Mouse (Mus musculus) neural tube, embryonic 12.5 days (tissue): ENCODE results near the gene Higd1b. TPM values are rescaled to one million over a fixed set of nuclear protein-coding genes. Genes with fewer than 3 reads are reported as not detected.
A peak's percentile ranks its signal among the peaks of the same experiment; 100 is the strongest.

Experiments
- ATAC-seq: fragments of 200-750 bp; cut with Nextera tagmentation; 2 replicates; pipeline ENCODE4 v1.8.0; 2017; ENCODE audit warnings: low read depth, mild to moderate bottlenecking, moderate TSS enrichment, moderate library complexity; ENCODE audit not compliant: low FRiP score
- H3K27ac ChIP-seq: fragments of 300-500 bp; sonication (generic); 2 replicates; pipeline ENCODE4 v1.5.1; 2016
- H3K27me3 ChIP-seq: fragments of 300-500 bp; sonication (generic); replicated peaks from 2 replicates; pipeline ENCODE4 v1.6.1; 2016; ENCODE audit warnings: mild to moderate bottlenecking
- H3K36me3 ChIP-seq: fragments of 300-500 bp; sonication (generic); 2 replicates; pipeline ENCODE4 v1.6.1; 2016; ENCODE audit warnings: mild to moderate bottlenecking
- H3K4me1 ChIP-seq: fragments of 300-500 bp; sonication (generic); 2 replicates; pipeline ENCODE4 v1.6.1; 2016
- H3K4me2 ChIP-seq: fragments of 300-500 bp; sonication (generic); replicated peaks from 2 replicates; pipeline ENCODE4 v1.6.1; 2016; ENCODE audit warnings: mild to moderate bottlenecking
- H3K4me3 ChIP-seq: fragments of 300-500 bp; sonication (generic); 2 replicates; pipeline ENCODE4 v1.5.1; 2016
- H3K9ac ChIP-seq: fragments of 300-500 bp; sonication (generic); 2 replicates; pipeline ENCODE4 v1.6.1; 2016; ENCODE audit warnings: mild to moderate bottlenecking
- H3K9me3 ChIP-seq: fragments of 300-500 bp; sonication (generic); 2 replicates; pipeline ENCODE4 v1.6.1; 2016; ENCODE audit warnings: mild to moderate bottlenecking
- WGBS: fragments of 180-500 bp; shearing (Covaris S2); methylation state at CpG from one replicate; pipeline ENCODE4 v1.1.7; 2016; 5-methylcytosine and 5-hydroxymethylcytosine counted together
- polyA plus RNA-seq: library from polyadenylated mRNA; unstranded; fragments of >200 nt; fragmentation: Nextera tagmentation; extraction: Ambion mirVana; gene quantifications from 2 replicates; pipeline ENCODE4 v1.2.1, GENCODE M21; 2016

Gene Higd1b
- polyA plus RNA-seq, 1 experiment from 2014 or later, result not detected

- Histone ChIP-seq H3K4me1 (peaks cover 20% of the 10 kb centered on the region), H3K9me3 (no peaks in the 10 kb centered on the region), H3K27me3 (peaks cover 4% of the 10 kb centered on the region; the same call in 1 of the 2 replicates), H3K4me3 (peak overlapping the region; percentile 95), H3K4me2 (peak overlapping the region; percentile 90), H3K27ac (no peak overlapping the region), H3K9ac (0 out of 2 replicates have a peak overlapping the region, but pooled peaks have one; percentile 98), H3K36me3 (no peaks in the 10 kb centered on the region)
- whole genome bisulfite sequencing, result 5% methylated on average over 14 of the region's 14 CpGs
- ATAC-seq, result 0 out of 2 replicates have a peak, but pooled peaks have one; percentile 36
These were observed 15.8 kb upstream of the Higd1b start for GRCm38 (mm10) chr11:102819783-102820385.

DNA sequence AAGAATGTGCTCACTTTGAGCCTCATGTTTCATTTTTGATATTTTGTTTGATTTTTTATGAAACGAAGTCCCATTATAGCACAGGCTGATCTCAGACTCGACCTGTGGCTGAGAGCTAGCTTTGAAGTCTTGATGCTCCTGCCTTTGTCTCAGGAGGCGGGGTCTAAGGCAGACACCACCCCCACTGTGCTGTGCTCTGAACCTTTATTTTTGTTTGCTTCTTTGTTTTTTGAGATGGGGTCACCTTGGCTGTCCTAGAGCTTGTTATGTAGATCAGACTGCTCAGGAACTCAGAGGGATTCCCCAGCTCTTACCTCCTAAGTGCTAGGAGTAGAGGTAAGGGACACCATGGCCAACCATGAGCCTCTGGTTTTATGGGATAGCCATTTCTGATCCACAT lies 15.2 kb upstream of the Higd1b start:
- Histone ChIP-seq H3K4me1 (peaks cover 20% of the 10 kb centered on the region), H3K27ac (no peak overlapping the region), H3K4me3 (no peak overlapping the region), H3K4me2 (no peak overlapping the region), H3K36me3 (no peaks in the 10 kb centered on the region), H3K9ac (no peak overlapping the region), H3K27me3 (peaks cover 4% of the 10 kb centered on the region; the same call in 1 of the 2 replicates), H3K9me3 (no peaks in the 10 kb centered on the region)
- 8% methylated on average over 3 of the region's 3 CpGs for WGBS
- ATAC-seq, result no peak

- WGBS, result 61% methylated on average over 6 of the region's 6 CpGs
These were observed 14.4 kb upstream of the Higd1b start for GRCm38 (mm10) chr11:102821231-102821630.

GRCm38 (mm10) chr11:102826476-102826875 lies 9.2 kb upstream of the Higd1b start:
- H3K4me1 ChIP-seq, result no peaks in the 10 kb centered on the region
- no peak overlapping the region for H3K4me3 ChIP-seq
- no peak overlapping the region for H3K4me2 ChIP-seq
- 71% methylated on average over 2 of the region's 2 CpGs for WGBS
- no peak for ATAC-seq
- no peaks in the 10 kb centered on the region for H3K36me3 ChIP-seq
- H3K27ac ChIP-seq, result no peak overlapping the region
- H3K27me3 ChIP-seq, result no peaks in the 10 kb centered on the region; the same call in 1 of the 2 replicates
- H3K9me3 ChIP-seq, result no peaks in the 10 kb centered on the region
- H3K9ac ChIP-seq, result no peak overlapping the region

More at GRCm38 (mm10) chr11:102821231-102821630, 14.4 kb upstream of the Higd1b start:
- peaks cover 14% of the 10 kb centered on the region for H3K4me1 ChIP-seq
- H3K27ac ChIP-seq, result no peak overlapping the region
- no peak overlapping the region for H3K9ac ChIP-seq
- H3K4me2 ChIP-seq, result no peak overlapping the region
- no peaks in the 10 kb centered on the region for H3K36me3 ChIP-seq
- peaks cover 4% of the 10 kb centered on the region; the same call in 1 of the 2 replicates for H3K27me3 ChIP-seq
- no peak for ATAC-seq
- H3K9me3 ChIP-seq, result no peaks in the 10 kb centered on the region
- no peak overlapping the region for H3K4me3 ChIP-seq

DNA sequence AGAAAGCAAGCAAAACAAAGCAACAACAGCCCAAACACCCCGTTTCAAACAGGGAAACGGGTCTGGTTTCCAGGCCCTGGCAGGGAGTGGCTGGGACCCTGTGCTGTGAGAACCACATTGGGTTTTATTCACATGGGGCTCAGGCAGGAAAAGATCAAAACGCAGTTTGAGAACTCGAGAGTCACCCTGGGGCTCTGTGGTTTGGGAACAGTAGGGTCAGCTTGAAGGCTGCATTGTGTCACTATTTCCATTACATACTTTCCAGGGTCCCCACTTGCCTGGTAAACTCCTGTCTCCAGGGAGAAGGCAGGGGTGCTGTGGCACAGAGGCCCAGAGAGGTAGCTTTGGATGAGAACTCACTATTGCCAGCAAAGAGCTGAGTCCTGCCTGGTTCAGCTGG lies 8.6 kb upstream of the Higd1b start:
- H3K27ac ChIP-seq, result no peak overlapping the region
- H3K27me3 ChIP-seq, result no peaks in the 10 kb centered on the region; the same call in 1 of the 2 replicates
- H3K4me1 ChIP-seq, result no peaks in the 10 kb centered on the region
- WGBS, result 47% methylated on average over 4 of the region's 4 CpGs
- H3K4me2 ChIP-seq, result no peak overlapping the region
- ATAC-seq, result no peak
- H3K4me3 ChIP-seq, result no peak overlapping the region
- H3K9ac ChIP-seq, result no peak overlapping the region
- no peaks in the 10 kb centered on the region for H3K9me3 ChIP-seq
- H3K36me3 ChIP-seq, result no peaks in the 10 kb centered on the region

DNA sequence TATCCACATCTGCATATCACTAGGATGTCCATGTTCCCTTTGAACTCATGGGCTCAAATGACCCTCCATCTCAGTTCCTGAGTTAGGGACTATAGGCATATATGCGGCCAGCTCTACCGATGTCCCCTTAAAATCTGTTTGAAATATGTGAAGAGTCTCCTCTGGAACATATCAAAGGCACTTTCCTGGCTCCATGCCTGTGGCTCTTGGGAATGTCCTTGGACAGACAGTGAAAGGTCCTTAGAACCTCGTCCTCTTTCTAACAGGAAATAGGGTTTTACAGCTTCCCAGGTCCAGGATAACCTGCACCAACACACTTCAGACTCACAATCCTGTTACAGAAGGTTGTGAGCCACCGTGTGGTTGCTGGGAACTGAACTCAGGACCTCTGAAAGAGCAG lies 5.4 kb upstream of the Higd1b start:
- 84% methylated on average over 4 of the region's 4 CpGs for WGBS
- Histone ChIP-seq H3K4me1 (no peaks in the 10 kb centered on the region), H3K27ac (no peak overlapping the region), H3K27me3 (no peaks in the 10 kb centered on the region), H3K4me3 (no peak overlapping the region), H3K9ac (no peak overlapping the region), H3K9me3 (no peaks in the 10 kb centered on the region), H3K4me2 (no peak overlapping the region), H3K36me3 (no peaks in the 10 kb centered on the region)
- ATAC-seq, result no peak

DNA sequence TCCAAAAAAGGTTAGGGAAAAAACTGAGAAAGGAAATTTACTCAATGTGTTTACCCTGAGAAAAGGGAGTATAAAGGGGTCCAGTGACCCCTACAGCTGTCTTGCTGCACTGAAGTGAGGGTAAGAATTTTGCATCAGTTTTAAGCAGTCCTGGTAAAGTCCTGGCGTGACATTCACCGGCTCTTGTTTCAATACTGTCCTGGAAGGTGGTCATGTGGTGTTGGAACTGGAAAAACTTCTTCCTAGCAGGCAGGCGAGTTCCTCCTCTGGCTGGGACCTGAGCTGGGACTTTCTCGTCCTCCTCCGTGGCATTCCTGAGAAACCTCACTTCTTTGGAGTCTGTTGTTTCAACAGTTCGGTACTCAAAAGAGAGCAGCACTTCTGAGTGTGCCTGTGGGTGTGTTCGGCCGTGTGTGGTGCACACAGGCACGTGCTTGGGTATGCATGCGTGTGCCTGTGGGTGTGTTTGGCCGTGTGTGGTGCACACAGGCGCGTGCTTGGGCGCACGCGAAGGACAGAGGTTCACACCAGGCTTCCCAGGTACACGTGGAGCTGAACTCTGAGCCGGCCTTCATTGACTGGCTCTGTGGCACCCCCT lies 2.9 kb upstream of the Higd1b start:
- peaks cover 18% of the 10 kb centered on the region for H3K36me3 ChIP-seq
- no peaks in the 10 kb centered on the region for H3K4me1 ChIP-seq
- 75% methylated on average over 18 of the region's 18 CpGs for WGBS
- H3K27ac ChIP-seq, result no peak overlapping the region
- H3K27me3 ChIP-seq, result no peaks in the 10 kb centered on the region
- no peak for ATAC-seq
- H3K4me2 ChIP-seq, result no peak overlapping the region
- H3K9me3 ChIP-seq, result no peaks in the 10 kb centered on the region
- no peak overlapping the region for H3K4me3 ChIP-seq
- H3K9ac ChIP-seq, result no peak overlapping the region

DNA sequence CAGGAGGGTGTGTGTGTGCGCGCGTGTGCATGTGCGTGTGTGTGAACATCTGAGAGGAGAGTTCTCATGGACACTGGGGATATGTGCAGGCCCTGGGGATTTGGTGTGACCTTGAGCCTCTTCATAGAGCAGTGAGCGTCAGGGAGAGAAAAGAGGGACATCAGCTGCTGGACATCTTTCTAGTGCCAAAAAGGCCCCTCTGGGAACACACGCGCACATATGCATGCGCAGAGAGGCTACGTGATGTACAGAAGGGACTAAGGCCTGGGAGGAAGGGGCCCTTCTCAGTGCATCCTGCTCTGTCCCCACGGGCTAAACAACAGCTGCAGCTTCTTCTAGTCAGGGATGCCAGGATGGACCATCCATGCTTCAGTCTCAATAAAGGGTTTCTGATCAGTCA lies 1.4 kb upstream of the Higd1b start:
- Histone ChIP-seq H3K27me3 (no peaks in the 10 kb centered on the region), H3K4me2 (no peak overlapping the region), H3K36me3 (peaks cover 33% of the 10 kb centered on the region), H3K27ac (no peak overlapping the region), H3K4me3 (no peak overlapping the region), H3K9me3 (no peaks in the 10 kb centered on the region), H3K9ac (no peak overlapping the region), H3K4me1 (no peaks in the 10 kb centered on the region)
- WGBS, result 87% methylated on average over 10 of the region's 10 CpGs
- ATAC-seq, result no peak

GRCm38 (mm10) chr11:102836146-102836545 lies 497 bp downstream of the Higd1b start:
- Histone ChIP-seq H3K36me3 (peaks cover 50% of the 10 kb centered on the region), H3K9me3 (no peaks in the 10 kb centered on the region)
- 91% methylated on average over 9 of the region's 9 CpGs for WGBS

GRCm38 (mm10) chr11:102837385-102837784 lies 1.7 kb downstream of the Higd1b start:
- no peaks in the 10 kb centered on the region for H3K4me1 ChIP-seq
- H3K36me3 ChIP-seq, result peaks cover 62% of the 10 kb centered on the region
- ATAC-seq, result no peak

More at GRCm38 (mm10) chr11:102836146-102836545, 497 bp downstream of the Higd1b start:
- H3K4me2 ChIP-seq, result no peak overlapping the region
- H3K27me3 ChIP-seq, result no peaks in the 10 kb centered on the region
- H3K4me1 ChIP-seq, result no peaks in the 10 kb centered on the region
- ATAC-seq, result no peak
- no peak overlapping the region for H3K9ac ChIP-seq
- no peak overlapping the region for H3K4me3 ChIP-seq
- no peak overlapping the region for H3K27ac ChIP-seq

DNA sequence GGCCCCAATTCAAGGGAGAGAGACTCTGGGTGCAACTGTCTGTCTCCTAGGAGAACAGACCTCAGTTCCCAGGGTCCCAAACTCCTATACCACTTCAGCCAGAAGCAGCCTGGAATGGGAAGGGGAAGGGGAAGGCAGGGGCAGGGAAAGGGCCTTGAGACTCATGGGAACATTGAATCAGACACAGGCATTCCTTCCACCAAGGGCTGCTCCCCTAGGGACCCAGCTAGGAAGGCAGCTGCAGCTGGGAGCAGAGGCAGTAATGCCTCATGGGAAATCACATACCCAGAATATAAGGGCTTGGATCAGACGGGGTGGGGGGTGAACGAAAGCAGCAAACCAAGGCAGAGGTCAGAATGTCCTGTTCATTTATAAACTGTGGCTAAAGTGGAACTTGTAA lies 2.5 kb downstream of the Higd1b start:
- Histone ChIP-seq H3K4me2 (no peak overlapping the region), H3K36me3 (peaks cover 70% of the 10 kb centered on the region), H3K27ac (no peak overlapping the region), H3K4me1 (no peaks in the 10 kb centered on the region), H3K4me3 (no peak overlapping the region), H3K27me3 (no peaks in the 10 kb centered on the region), H3K9ac (no peak overlapping the region), H3K9me3 (no peaks in the 10 kb centered on the region)
- no peak for ATAC-seq
- 88% methylated on average over 2 of the region's 2 CpGs for WGBS

More at GRCm38 (mm10) chr11:102837385-102837784, 1.7 kb downstream of the Higd1b start:
- H3K9ac ChIP-seq, result no peak overlapping the region
- H3K9me3 ChIP-seq, result no peaks in the 10 kb centered on the region
- 90% methylated on average over 1 of the region's 1 CpGs for WGBS
- H3K4me3 ChIP-seq, result no peak overlapping the region
- no peaks in the 10 kb centered on the region for H3K27me3 ChIP-seq
- no peak overlapping the region for H3K27ac ChIP-seq
- H3K4me2 ChIP-seq, result no peak overlapping the region

DNA sequence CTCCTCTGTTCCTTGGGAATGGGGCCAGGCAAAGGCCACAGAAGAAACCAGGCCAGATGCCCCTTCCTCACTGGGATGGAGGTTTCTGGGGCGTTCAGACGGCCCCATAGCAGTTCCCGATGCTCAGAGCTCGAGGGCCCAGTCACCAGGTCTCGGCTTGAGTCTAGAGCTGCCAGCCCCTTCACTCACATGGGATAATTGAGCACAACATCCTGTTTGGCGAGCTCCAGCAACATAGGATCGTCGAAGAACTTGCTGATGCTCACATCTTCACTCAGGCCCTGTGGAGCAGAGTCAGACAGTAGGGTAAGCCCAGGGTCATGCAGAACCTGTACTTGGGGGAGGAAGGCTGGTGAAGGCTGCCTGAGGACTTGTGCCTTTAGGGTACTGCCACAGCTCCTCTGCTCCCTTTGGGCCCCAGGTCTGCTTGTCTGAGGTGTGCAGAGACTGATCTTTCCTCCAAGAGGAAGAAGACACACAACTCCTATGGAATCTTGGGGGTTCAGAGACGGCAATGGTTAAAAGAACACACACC lies 3.0 kb downstream of the Higd1b start:
- Histone ChIP-seq H3K27ac (no peak overlapping the region), H3K27me3 (no peaks in the 10 kb centered on the region), H3K4me1 (no peaks in the 10 kb centered on the region), H3K36me3 (peaks cover 75% of the 10 kb centered on the region), H3K9ac (no peak overlapping the region), H3K4me3 (no peak overlapping the region), H3K9me3 (no peaks in the 10 kb centered on the region), H3K4me2 (no peak overlapping the region)
- WGBS, result 91% methylated on average over 9 of the region's 9 CpGs
- ATAC-seq, result no peak
